In genomic region chr4:126754736-126755374, GRCm38 (mm10) we compare ENCODE assay signal across 10 mouse cellular contexts. TPM values are rescaled to one million over a fixed set of nuclear protein-coding genes. Genes with fewer than 3 reads are reported as not detected.
DNase-seq lines count a peak whose midpoint lies in the region; ATAC-seq lines count a peak whose summit lies in the region.
"Had no signal": no experiment of that assay in that cellular context is flagged by ENCODE, and none has a peak within 500 bp of the region (broad histone marks: within the 10 kb centered on the region; RNA-seq: fewer than 3 reads in every experiment).

No protein-coding gene starts in this region.

- H3K4me1 ChIP-seq in heart, embryonic 15.5 days (replicated peaks): peaks cover 34% of the 10 kb centered on the region
- peaks cover 26% of the 10 kb centered on the region for H3K4me1 ChIP-seq in embryonic facial prominence, embryonic 14.5 days (ENCODE audit: control insufficient read depth, insufficient read depth, low read length)
- peaks cover 30% of the 10 kb centered on the region for H3K4me1 ChIP-seq in intestine, embryonic 15.5 days (replicated peaks)
- peaks cover 34% of the 10 kb centered on the region for H3K4me1 ChIP-seq in midbrain, embryonic 16.5 days (ENCODE audit: control insufficient read depth, insufficient read depth, low read length)

- no peaks in the 10 kb centered on the region for H3K9me3 ChIP-seq in heart, embryonic 15.5 days (replicated peaks)
- H3K9me3 ChIP-seq in embryonic facial prominence, embryonic 14.5 days (ENCODE audit: control insufficient read depth, low read length): no peaks in the 10 kb centered on the region
- no peaks in the 10 kb centered on the region for H3K9me3 ChIP-seq in intestine, embryonic 15.5 days
- H3K9me3 ChIP-seq in midbrain, embryonic 16.5 days (replicated peaks; ENCODE audit: control insufficient read depth, low read length, poor library complexity, severe bottlenecking): no peaks in the 10 kb centered on the region

- no peak overlapping the region for H3K9ac ChIP-seq in heart, embryonic 15.5 days
- peak overlapping the region; percentile 85; the same call in 1 of the 2 replicates for H3K9ac ChIP-seq in embryonic facial prominence, embryonic 14.5 days (ENCODE audit: low read depth, low read length)
- no peak overlapping the region for H3K9ac ChIP-seq in intestine, embryonic 15.5 days
- no peak overlapping the region for H3K9ac ChIP-seq in midbrain, embryonic 16.5 days (ENCODE audit: low read depth, low read length)

- peak overlapping the region; percentile 83; the same call in 1 of the 2 replicates for H3K4me3 ChIP-seq in heart, embryonic 15.5 days
- peak overlapping the region; percentile 92 for H3K4me3 ChIP-seq in embryonic facial prominence, embryonic 14.5 days (ENCODE audit: low read depth, low read length)
- peak overlapping the region; percentile 71 for H3K4me3 ChIP-seq in intestine, embryonic 15.5 days (replicated peaks)
- peak overlapping the region; percentile 89; the same call in 1 of the 2 replicates for H3K4me3 ChIP-seq in midbrain, embryonic 16.5 days (ENCODE audit: low read depth, low read length)

- no peak for ATAC-seq in heart, embryonic 15.5 days (replicated peaks; ENCODE audit: insufficient number of reproducible peaks, insufficient read depth, low FRiP score, low read depth)
- no peak for ATAC-seq in embryonic facial prominence, embryonic 14.5 days (ENCODE audit: low read depth)
- peak; percentile 32 for ATAC-seq in intestine, embryonic 15.5 days
- ATAC-seq in midbrain, embryonic 16.5 days: no peak
- ATAC-seq in frontal cortex, adult (ENCODE audit: low TSS enrichment): no peak

- no peaks in the 10 kb centered on the region for H3K27me3 ChIP-seq in heart, embryonic 15.5 days
- no peaks in the 10 kb centered on the region for H3K27me3 ChIP-seq in embryonic facial prominence, embryonic 14.5 days (replicated peaks; ENCODE audit: control insufficient read depth, insufficient read depth, low read length)
- no peaks in the 10 kb centered on the region for H3K27me3 ChIP-seq in intestine, embryonic 15.5 days (replicated peaks)
- no peaks in the 10 kb centered on the region for H3K27me3 ChIP-seq in midbrain, embryonic 16.5 days (ENCODE audit: control insufficient read depth, insufficient read depth, low read depth, low read length)

- intact Hi-C loops in heart, postnatal 14 days (cut with DNase I): no loop called here

- H3K4me2 ChIP-seq in heart, embryonic 15.5 days: peak overlapping the region; percentile 86
- H3K4me2 ChIP-seq in embryonic facial prominence, embryonic 14.5 days (ENCODE audit: low read depth, low read length): peak overlapping the region; percentile 99
- peak overlapping the region; percentile 98 for H3K4me2 ChIP-seq in intestine, embryonic 15.5 days (replicated peaks)
- H3K4me2 ChIP-seq in midbrain, embryonic 16.5 days (ENCODE audit: low read length): peak overlapping the region; percentile 69

- no peak overlapping the region for H3K27ac ChIP-seq in heart, embryonic 15.5 days
- H3K27ac ChIP-seq in embryonic facial prominence, embryonic 14.5 days (replicated peaks; ENCODE audit: low read depth, low read length): no peak overlapping the region
- H3K27ac ChIP-seq in intestine, embryonic 15.5 days: peak overlapping the region; percentile 98
- H3K27ac ChIP-seq in midbrain, embryonic 16.5 days (ENCODE audit: low read length): no peak overlapping the region

- DNase-seq in heart, postnatal 14 days: no peak
- DNase-seq in embryonic facial prominence, embryonic 14.5 days (ENCODE audit: low spot score): no peak
- no peak for DNase-seq in layer of hippocampus, postnatal 14 days (ENCODE audit: low spot score in 2 of 2)
- DNase-seq in layer of hippocampus, postnatal 36 days: no peak
- DNase-seq: layer of hippocampus, adult 9-11 months had no signal

- 0 out of 2 replicates have a peak, but pooled peaks cover 3% of the 10 kb centered on the region for H3K36me3 ChIP-seq in heart, embryonic 15.5 days
- H3K36me3 ChIP-seq in embryonic facial prominence, embryonic 14.5 days (ENCODE audit: control insufficient read depth, insufficient read depth, low read length): peaks cover 21% of the 10 kb centered on the region; the same call in 1 of the 2 replicates
- no peaks in the 10 kb centered on the region; the same call in 1 of the 2 replicates for H3K36me3 ChIP-seq in intestine, embryonic 15.5 days
- peaks cover 6% of the 10 kb centered on the region for H3K36me3 ChIP-seq in midbrain, embryonic 16.5 days (ENCODE audit: control insufficient read depth, insufficient read depth, low read length)

- 41% methylated on average over 12 of the region's 12 CpGs for WGBS in heart, embryonic 15.5 days
- WGBS in embryonic facial prominence, embryonic 14.5 days: 47% methylated on average over 12 of the region's 12 CpGs
- WGBS in intestine, embryonic 15.5 days: 32% methylated on average over 12 of the region's 12 CpGs
- WGBS in midbrain, embryonic 16.5 days: 44% methylated on average over 12 of the region's 12 CpGs

RNA-seq across cellular contexts. Expression of gene AU040320, which starts 1.5 kb away (rescaled TPM):
- 20.2 and 21.9 TPM in 2 replicates for polyA plus RNA-seq in heart, embryonic 15.5 days (2015; fragmentation: Nextera tagmentation; extraction: Ambion mirVana)
- total RNA-seq in heart, postnatal 14 days (2021): 10 to 100 TPM; 29.9 to 30.3 TPM
- 18.8 and 20.8 TPM in 2 replicates for polyA plus RNA-seq in embryonic facial prominence, embryonic 14.5 days (2014; fragmentation: Nextera tagmentation; extraction: Ambion mirVana)
- polyA plus RNA-seq in intestine, embryonic 15.5 days (2015; fragmentation: Nextera tagmentation; extraction: Ambion mirVana): 29.3 and 30.4 TPM in 2 replicates
- 36.5 and 42.8 TPM in 2 replicates for polyA plus RNA-seq in midbrain, embryonic 16.5 days (2015; fragmentation: Nextera tagmentation; extraction: Ambion mirVana)
- total RNA-seq in layer of hippocampus, postnatal 14 days (2021): 10 to 100 TPM; 59.2 to 59.4 TPM
- total RNA-seq in layer of hippocampus, postnatal 36 days (2021): 10 to 100 TPM; 65.6 to 66.1 TPM

RNA-seq across cellular contexts. Expression of gene Ncdn, which starts 1.6 kb away (rescaled TPM):
- polyA plus RNA-seq in heart, embryonic 15.5 days (2015; fragmentation: Nextera tagmentation; extraction: Ambion mirVana): 18.6 and 25.8 TPM in 2 replicates
- total RNA-seq in heart, postnatal 14 days (2021): 10 to 100 TPM; 12.5 to 15.0 TPM
- 28.4 and 31.1 TPM in 2 replicates for polyA plus RNA-seq in embryonic facial prominence, embryonic 14.5 days (2014; fragmentation: Nextera tagmentation; extraction: Ambion mirVana)
- 27.3 TPM in 2 replicates for polyA plus RNA-seq in intestine, embryonic 15.5 days (2015; fragmentation: Nextera tagmentation; extraction: Ambion mirVana)
- 134 and 161 TPM in 2 replicates for polyA plus RNA-seq in midbrain, embryonic 16.5 days (2015; fragmentation: Nextera tagmentation; extraction: Ambion mirVana)
- 1,000 to 10,000 TPM; 1,231 to 1,244 TPM for total RNA-seq in layer of hippocampus, postnatal 14 days (2021)
- total RNA-seq in layer of hippocampus, postnatal 36 days (2021): 1,000 to 10,000 TPM; 1,851 to 1,927 TPM

RNA-seq across cellular contexts. Expression of gene Tfap2e, which starts 18.8 kb away (rescaled TPM):
- polyA plus RNA-seq in heart, embryonic 15.5 days (2015; fragmentation: Nextera tagmentation; extraction: Ambion mirVana): not detected in 2 replicates
- not detected for total RNA-seq in heart, postnatal 14 days (2021)
- polyA plus RNA-seq in embryonic facial prominence, embryonic 14.5 days (2014; fragmentation: Nextera tagmentation; extraction: Ambion mirVana): 0.22 and 0.78 TPM in 2 replicates
- not detected in 2 replicates for polyA plus RNA-seq in intestine, embryonic 15.5 days (2015; fragmentation: Nextera tagmentation; extraction: Ambion mirVana)
- polyA plus RNA-seq in midbrain, embryonic 16.5 days (2015; fragmentation: Nextera tagmentation; extraction: Ambion mirVana): 0.09 and 0.22 TPM in 2 replicates
- not detected for total RNA-seq in layer of hippocampus, postnatal 14 days (2021)
- not detected for total RNA-seq in layer of hippocampus, postnatal 36 days (2021)
- total RNA-seq: gastrocnemius, adult 18-20 months had no signal
